Comparison of ENCODE assay signal across 8 mouse cellular contexts in the genomic region with DNA sequence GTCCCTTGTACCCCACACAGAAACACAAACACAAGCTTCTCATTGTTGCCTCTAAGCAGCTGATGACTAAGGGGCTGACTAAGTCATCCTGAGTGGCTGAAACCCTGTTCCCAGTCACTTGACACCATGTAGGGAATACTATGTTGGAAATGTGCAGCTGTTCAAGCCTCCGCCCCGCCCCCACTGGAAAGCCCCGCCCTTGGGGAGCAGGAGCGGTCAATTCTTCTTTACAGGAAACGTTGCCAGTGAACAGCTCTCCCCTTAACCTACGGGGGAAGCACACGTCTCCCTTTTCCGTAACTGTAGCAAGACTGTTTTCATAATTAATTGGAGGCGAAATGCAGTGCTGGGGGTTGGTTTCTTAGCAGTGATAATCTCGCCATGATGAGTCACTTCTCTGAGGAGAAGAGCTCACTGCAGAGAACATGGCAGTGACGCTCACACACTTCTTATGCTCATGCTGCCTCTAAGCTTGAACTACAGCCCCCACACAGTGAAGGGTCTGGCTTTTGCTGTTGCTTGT. TPM values are rescaled to one million over a fixed set of nuclear protein-coding genes. Genes with fewer than 3 reads are reported as not detected.
A peak's percentile ranks its signal among the peaks of the same experiment; 100 is the strongest.
DNase-seq lines count a peak whose midpoint lies in the region; ATAC-seq lines count a peak whose summit lies in the region.

No protein-coding gene starts in this region.

- ATAC-seq in forebrain, embryonic 16.5 days = peak; percentile 65
- ATAC-seq in liver, embryonic 15.5 days (ENCODE audit: insufficient read depth) = no peak
- ATAC-seq in neural tube, embryonic 12.5 days (ENCODE audit: low FRiP score, low read depth) = peak; percentile 78

- H3K27me3 ChIP-seq in forebrain, embryonic 16.5 days (replicated peaks; ENCODE audit: control insufficient read depth, insufficient read depth, low read length) = no peaks in the 10 kb centered on the region
- H3K27me3 ChIP-seq in liver, embryonic 15.5 days = no peaks in the 10 kb centered on the region
- no peaks in the 10 kb centered on the region for H3K27me3 ChIP-seq in neural tube, embryonic 12.5 days (replicated peaks)

- no peaks in the 10 kb centered on the region for H3K36me3 ChIP-seq in forebrain, embryonic 16.5 days (ENCODE audit: control insufficient read depth, insufficient read depth)
- H3K36me3 ChIP-seq in liver, embryonic 15.5 days (replicated peaks) = no peaks in the 10 kb centered on the region
- H3K36me3 ChIP-seq in neural tube, embryonic 12.5 days = no peaks in the 10 kb centered on the region

- WGBS in forebrain, embryonic 16.5 days = 16% methylated on average over 11 of the region's 11 CpGs
- WGBS in large intestine, adult 2 months = under 1% methylated on average over 11 of the region's 11 CpGs
- WGBS in liver, embryonic 15.5 days (ENCODE audit: insufficient replicate concordance) = 5% methylated on average over 11 of the region's 11 CpGs
- whole genome bisulfite sequencing in neural tube, embryonic 12.5 days = 17% methylated on average over 11 of the region's 11 CpGs

- peak; percentile 52 for DNase-seq in CD4-positive, CD25-positive, alpha-beta regulatory T cell, adult 2 months (ENCODE audit: low read depth, low spot score)
- peak; percentile 38 to 60 for DNase-seq in adrenal gland, postnatal 4 days (ENCODE audit: low spot score in 2 of 2)
- peak; percentile 74 for DNase-seq in heart, postnatal 25 days (ENCODE audit: low spot score)
- peak; percentile 44 for DNase-seq in large intestine, adult 2 months (ENCODE audit: low read depth, low spot score)
- DNase-seq in thymus, postnatal 14 days = peak; percentile 58

- H3K4me3 ChIP-seq in forebrain, embryonic 16.5 days (replicated peaks; ENCODE audit: low read length) = peak overlapping the region; percentile 31
- peak overlapping the region; percentile 42 for H3K4me3 ChIP-seq in liver, embryonic 15.5 days (replicated peaks)
- H3K4me3 ChIP-seq in neural tube, embryonic 12.5 days = peak overlapping the region; percentile 21; the same call in 1 of the 2 replicates

- intact Hi-C loops in heart, postnatal 25 days (cut with DNase I) = loop anchor here (10.0 kb wide), 1 partner anchor 150 kb away; the partner anchor contains the start of gene Gm20403

- H3K9ac ChIP-seq in forebrain, embryonic 16.5 days (replicated peaks; ENCODE audit: low read depth, low read length) = peak overlapping the region; percentile 45
- H3K9ac ChIP-seq in liver, embryonic 15.5 days = no peak overlapping the region
- H3K9ac ChIP-seq in neural tube, embryonic 12.5 days = peak overlapping the region; percentile 36; the same call in 1 of the 2 replicates

- peaks cover 5% of the 10 kb centered on the region; the same call in 1 of the 2 replicates for H3K4me1 ChIP-seq in forebrain, embryonic 16.5 days (replicated peaks; ENCODE audit: control insufficient read depth, insufficient read depth, low read length)
- H3K4me1 ChIP-seq in liver, embryonic 15.5 days (replicated peaks) = 0 out of 2 replicates have a peak, but pooled peaks cover 10% of the 10 kb centered on the region
- peaks cover 5% of the 10 kb centered on the region for H3K4me1 ChIP-seq in neural tube, embryonic 12.5 days

- peak overlapping the region; percentile 50 for H3K4me2 ChIP-seq in forebrain, embryonic 16.5 days (ENCODE audit: low read length)
- peak overlapping the region; percentile 63 for H3K4me2 ChIP-seq in liver, embryonic 15.5 days
- H3K4me2 ChIP-seq in neural tube, embryonic 12.5 days (replicated peaks) = peak overlapping the region; percentile 44

- H3K9me3 ChIP-seq in forebrain, embryonic 16.5 days (ENCODE audit: control insufficient read depth, low read length) = no peaks in the 10 kb centered on the region
- no peaks in the 10 kb centered on the region for H3K9me3 ChIP-seq in liver, embryonic 15.5 days (replicated peaks)
- H3K9me3 ChIP-seq in neural tube, embryonic 12.5 days = no peaks in the 10 kb centered on the region

- H3K27ac ChIP-seq in forebrain, embryonic 16.5 days (ENCODE audit: low read length) = no peak overlapping the region
- no peak overlapping the region for H3K27ac ChIP-seq in liver, embryonic 15.5 days (replicated peaks)
- H3K27ac ChIP-seq in neural tube, embryonic 12.5 days = no peak overlapping the region; the same call in 1 of the 2 replicates

RNA-seq across cellular contexts. Expression of gene Cfl2, which starts 27.7 kb away (rescaled TPM):
- total RNA-seq in adrenal gland, postnatal 4 days (2021) = 100 to 1,000 TPM; 172 to 180 TPM
- 327 and 356 TPM in 2 replicates for polyA plus RNA-seq in forebrain, embryonic 16.5 days (2015; fragmentation: Nextera tagmentation; extraction: Ambion mirVana)
- total RNA-seq in heart, postnatal 25 days (2021) = 100 to 1,000 TPM; 364 to 384 TPM
- 13.0 and 21.7 TPM in 2 replicates for polyA plus RNA-seq in large intestine, adult 2 months (2012; rRNA removed)
- polyA plus RNA-seq in liver, embryonic 15.5 days (2015; fragmentation: Nextera tagmentation; extraction: Ambion mirVana) = 36.7 and 40.4 TPM in 2 replicates
- polyA plus RNA-seq in neural tube, embryonic 12.5 days (2016; fragmentation: Nextera tagmentation; extraction: Ambion mirVana) = 307 and 337 TPM in 2 replicates

RNA-seq across cellular contexts. Expression of gene Snx6, which starts 39.5 kb away (rescaled TPM):
- 10 to 100 TPM; 81.3 to 92.7 TPM for total RNA-seq in adrenal gland, postnatal 4 days (2021)
- 147 and 168 TPM in 2 replicates for polyA plus RNA-seq in forebrain, embryonic 16.5 days (2015; fragmentation: Nextera tagmentation; extraction: Ambion mirVana)
- 10 to 100 TPM; 32.3 to 32.8 TPM for total RNA-seq in heart, postnatal 25 days (2021)
- polyA plus RNA-seq in large intestine, adult 2 months (2012; rRNA removed) = 20.7 and 26.0 TPM in 2 replicates
- 39.5 and 44.0 TPM in 2 replicates for polyA plus RNA-seq in liver, embryonic 15.5 days (2015; fragmentation: Nextera tagmentation; extraction: Ambion mirVana)
- polyA plus RNA-seq in neural tube, embryonic 12.5 days (2016; fragmentation: Nextera tagmentation; extraction: Ambion mirVana) = 180 and 191 TPM in 2 replicates
